Mouse (Mus musculus): Measurements from ENCODE around the gene Gp1bb. TPM values are rescaled to one million over a fixed set of nuclear protein-coding genes. Genes with fewer than 3 reads are reported as not detected.

Gp1bb gene
- polyA plus RNA-seq, 1 experiment from 2014 or later = 13.7 TPM

DNA sequence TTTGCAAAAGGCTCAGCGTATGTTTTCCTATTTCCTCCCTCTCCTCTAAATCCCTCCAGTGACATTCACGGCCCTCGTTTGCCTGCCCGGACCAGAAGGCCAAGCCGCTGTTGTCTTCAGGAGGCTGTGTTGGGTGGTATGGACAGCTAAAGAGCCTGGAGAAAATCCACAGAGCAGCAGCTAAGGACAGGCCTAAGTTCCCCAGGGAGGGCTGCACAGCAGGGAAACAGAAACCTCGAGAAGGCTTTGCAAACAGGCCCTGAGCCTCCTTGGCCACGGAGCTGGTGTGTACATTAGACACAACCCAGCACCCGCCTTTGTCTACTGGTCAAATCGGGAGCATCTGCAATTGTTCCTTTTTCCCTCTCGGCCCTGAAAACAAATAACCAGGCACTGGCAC, 36.5 kb downstream of the Gp1bb start:
- peak overlapping the region; percentile 33; the same call in 1 of the 2 replicates for H3K4me3 ChIP-seq (replicated peaks; ENCODE audit: low read length)
- DNase-seq (ENCODE audit: low spot score) (no peak), ATAC-seq (ENCODE audit: low FRiP score) (no peak)
- no peak overlapping the region for H3K27ac ChIP-seq
- H3K9ac ChIP-seq = no peak overlapping the region
- no peaks in the 10 kb centered on the region for H3K36me3 ChIP-seq (replicated peaks; ENCODE audit: control insufficient read depth, insufficient read depth)
- peaks cover 93% of the 10 kb centered on the region for H3K27me3 ChIP-seq (ENCODE audit: control insufficient read depth, insufficient read depth, low read length)
- no peaks in the 10 kb centered on the region for H3K9me3 ChIP-seq (ENCODE audit: control insufficient read depth, low read length)
- peaks cover 24% of the 10 kb centered on the region for H3K4me1 ChIP-seq (replicated peaks; ENCODE audit: control insufficient read depth, insufficient read depth, low read length)
- 4% methylated on average over 10 of the region's 10 CpGs for WGBS
- peak overlapping the region; percentile 53 for H3K4me2 ChIP-seq (replicated peaks)

DNA sequence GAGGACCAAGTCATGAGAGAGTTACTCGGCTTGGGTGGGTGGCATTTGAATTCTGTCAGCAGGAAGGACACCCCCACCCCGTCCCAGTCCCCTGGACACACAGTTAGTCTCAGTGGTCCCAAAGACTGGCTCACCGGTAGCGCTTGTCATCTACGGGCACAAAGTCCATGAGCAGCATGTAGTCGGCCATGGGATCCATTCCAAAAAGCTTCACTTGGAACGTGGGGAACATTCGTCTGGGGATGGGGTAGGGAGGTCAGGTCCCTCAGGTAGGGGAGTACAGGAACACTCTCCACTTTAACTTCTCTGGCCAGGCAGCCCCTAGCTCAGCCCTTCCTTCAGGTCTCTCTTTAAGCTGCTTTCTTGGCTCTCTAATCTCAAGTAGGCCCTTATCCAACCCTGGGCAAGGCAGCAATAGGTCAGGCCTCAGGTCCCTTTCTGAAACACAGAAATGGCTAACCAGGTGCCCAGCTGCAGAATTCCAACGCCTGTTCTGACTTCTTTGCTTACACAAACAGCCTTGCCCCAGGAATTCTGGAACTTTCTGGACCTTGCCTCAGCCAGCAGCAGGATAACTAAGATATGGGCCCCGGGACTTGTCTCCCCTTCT, 37.2 kb downstream of the Gp1bb start:
- ATAC-seq (ENCODE audit: low FRiP score) (no peak), DNase-seq (ENCODE audit: low spot score) (no peak)
- Histone ChIP-seq H3K4me2 (replicated peaks) (peak overlapping the region; percentile 53; the same call in 1 of the 2 replicates), H3K9me3 (ENCODE audit: control insufficient read depth, low read length) (no peaks in the 10 kb centered on the region), H3K4me3 (replicated peaks; ENCODE audit: low read length) (peak overlapping the region; percentile 7; the same call in 1 of the 2 replicates), H3K27me3 (ENCODE audit: control insufficient read depth, insufficient read depth, low read length) (peaks cover 93% of the 10 kb centered on the region), H3K9ac (no peak overlapping the region), H3K27ac (no peak overlapping the region), H3K36me3 (replicated peaks; ENCODE audit: control insufficient read depth, insufficient read depth) (no peaks in the 10 kb centered on the region), H3K4me1 (replicated peaks; ENCODE audit: control insufficient read depth, insufficient read depth, low read length) (peaks cover 20% of the 10 kb centered on the region)
- WGBS = 13% methylated on average over 10 of the region's 10 CpGs

DNA sequence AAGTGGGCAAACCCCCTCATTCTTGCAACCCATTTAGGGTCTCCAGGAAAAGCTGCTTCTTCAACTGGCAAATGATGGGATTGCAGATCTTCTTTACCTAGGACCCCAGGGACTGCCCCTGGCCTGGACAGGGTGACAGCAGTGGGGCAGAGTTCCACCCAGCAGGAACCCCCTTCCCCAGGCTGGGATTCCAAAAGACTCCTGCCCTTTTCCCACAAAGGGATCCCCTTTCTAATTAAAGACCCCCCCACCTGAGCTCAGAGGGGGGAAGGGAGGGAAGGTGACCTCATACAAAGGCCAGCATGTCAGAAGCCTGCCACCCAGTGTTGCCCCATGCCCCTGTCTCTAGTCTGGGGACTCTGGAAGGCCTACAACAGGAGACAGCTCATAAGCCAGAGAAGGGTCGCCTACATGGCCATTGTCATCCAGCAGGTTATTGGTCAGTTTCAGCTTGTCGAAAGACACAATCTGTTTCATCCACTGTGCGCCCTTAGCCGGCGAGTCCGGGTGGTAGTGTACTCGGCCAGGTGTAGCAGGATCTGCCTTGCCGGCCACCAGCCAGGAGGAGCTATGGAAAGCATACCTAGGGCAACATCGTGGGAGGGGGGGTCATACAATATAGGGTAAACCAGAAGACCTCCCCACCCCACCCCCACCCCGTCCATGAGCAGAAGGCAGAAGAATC, 38.4 kb downstream of the Gp1bb start:
- Histone ChIP-seq H3K36me3 (replicated peaks; ENCODE audit: control insufficient read depth, insufficient read depth) (no peaks in the 10 kb centered on the region), H3K27ac (no peak overlapping the region), H3K27me3 (ENCODE audit: control insufficient read depth, insufficient read depth, low read length) (peaks cover 91% of the 10 kb centered on the region), H3K9me3 (ENCODE audit: control insufficient read depth, low read length) (no peaks in the 10 kb centered on the region), H3K4me3 (replicated peaks; ENCODE audit: low read length) (no peak overlapping the region), H3K4me2 (replicated peaks) (no peak overlapping the region), H3K4me1 (replicated peaks; ENCODE audit: control insufficient read depth, insufficient read depth, low read length) (peaks cover 20% of the 10 kb centered on the region), H3K9ac (no peak overlapping the region)
- 10% methylated on average over 10 of the region's 10 CpGs for WGBS
- ATAC-seq (ENCODE audit: low FRiP score) (no peak), DNase-seq (ENCODE audit: low spot score) (no peak)

DNA sequence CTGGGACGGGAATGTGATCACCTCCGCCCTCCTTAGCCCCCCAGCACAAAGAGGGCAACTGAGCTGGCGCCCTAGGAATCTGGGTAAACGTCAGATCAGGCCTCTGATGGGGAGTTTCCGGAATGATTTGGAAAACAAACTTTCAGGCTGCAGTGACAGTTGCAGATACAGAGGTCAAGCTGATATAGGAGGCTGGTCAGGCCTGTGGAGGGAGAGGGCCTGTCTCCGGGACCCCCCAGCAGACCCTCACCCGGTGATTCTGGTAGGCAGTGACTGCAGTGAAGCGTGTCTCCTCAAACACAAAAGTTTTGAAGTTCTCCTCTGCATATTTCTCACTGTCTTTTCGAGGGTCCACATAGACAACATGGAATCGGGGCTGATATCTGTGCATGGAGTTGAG, 39.0 kb downstream of the Gp1bb start:
- no peak for DNase-seq (ENCODE audit: low spot score)
- Histone ChIP-seq H3K9me3 (ENCODE audit: control insufficient read depth, low read length) (no peaks in the 10 kb centered on the region), H3K4me2 (replicated peaks) (no peak overlapping the region), H3K9ac (no peak overlapping the region), H3K27me3 (ENCODE audit: control insufficient read depth, insufficient read depth, low read length) (peaks cover 85% of the 10 kb centered on the region), H3K36me3 (replicated peaks; ENCODE audit: control insufficient read depth, insufficient read depth) (no peaks in the 10 kb centered on the region), H3K4me3 (replicated peaks; ENCODE audit: low read length) (peak overlapping the region; percentile 37; the same call in 1 of the 2 replicates), H3K27ac (no peak overlapping the region), H3K4me1 (replicated peaks; ENCODE audit: control insufficient read depth, insufficient read depth, low read length) (peaks cover 20% of the 10 kb centered on the region)
- ATAC-seq (ENCODE audit: low FRiP score) = no peak
- WGBS = 10% methylated on average over 10 of the region's 10 CpGs

DNA sequence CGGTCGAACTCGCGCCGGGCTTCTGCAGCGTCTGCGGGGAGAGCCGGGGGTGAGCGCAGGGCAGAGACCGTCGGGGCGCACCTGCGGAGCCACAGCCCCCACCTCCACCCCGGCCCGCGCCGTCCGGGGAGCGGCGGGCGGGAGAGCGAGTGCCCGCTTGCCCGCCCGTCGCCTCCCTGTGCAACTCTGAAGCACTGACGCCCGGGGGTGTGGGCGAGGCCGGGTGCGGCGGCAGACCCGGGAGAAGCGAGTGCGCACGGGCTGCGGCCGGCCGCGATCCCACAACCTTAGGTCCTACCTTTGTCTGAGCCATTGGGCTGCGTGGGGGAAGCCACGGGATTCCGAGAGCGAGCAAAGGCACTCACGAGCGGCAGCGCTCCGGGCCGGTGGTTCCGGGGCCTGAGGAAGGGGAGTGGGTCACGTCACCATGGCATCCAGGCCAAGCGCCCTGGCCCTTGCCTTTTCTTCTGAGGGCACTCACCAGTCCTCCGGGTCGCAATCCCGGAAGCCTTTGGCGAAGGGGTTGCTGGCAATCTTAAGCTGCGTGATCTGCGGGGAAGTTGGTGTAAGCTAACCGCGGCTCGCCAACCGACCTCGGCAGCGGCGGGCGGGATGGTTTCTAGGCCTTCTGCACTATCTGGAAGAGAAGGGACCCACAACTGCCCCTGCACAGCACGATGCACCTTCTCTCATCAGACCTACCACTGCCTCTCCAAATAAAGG, 39.6 kb downstream of the Gp1bb start:
- WGBS = 2% methylated on average over 55 of the region's 67 CpGs
- H3K9ac ChIP-seq = peak overlapping the region; percentile 28; the same call in 1 of the 2 replicates
- no peak for ATAC-seq (ENCODE audit: low FRiP score)

DNA sequence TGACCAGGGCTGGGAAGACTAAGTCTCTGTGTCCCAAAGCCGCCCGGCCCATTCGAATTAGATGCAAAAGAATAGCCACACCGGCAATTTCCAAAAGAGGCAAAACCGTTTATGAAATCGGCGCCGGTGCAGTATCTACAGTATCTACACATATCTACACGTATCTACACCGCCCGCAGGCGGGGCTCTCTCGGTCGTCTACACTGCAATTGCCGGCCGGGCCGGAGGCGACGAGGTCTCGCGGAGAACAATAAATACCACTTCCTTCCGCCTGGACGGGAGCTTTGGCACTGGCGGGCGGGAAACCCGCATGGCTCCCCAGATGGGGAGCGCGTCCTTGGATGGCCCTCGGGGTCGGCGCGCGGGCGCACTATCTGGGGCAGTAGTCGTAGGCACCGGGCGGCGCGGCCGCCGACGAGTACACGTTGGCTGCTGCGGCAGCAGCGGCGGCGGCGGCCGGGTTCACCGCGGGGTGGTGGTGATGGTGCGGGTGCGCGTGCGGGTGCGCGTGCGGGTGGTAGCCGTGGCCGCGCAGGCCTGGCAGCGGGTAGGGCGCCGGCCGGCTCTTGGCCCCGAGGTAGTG, 40.5 kb downstream of the Gp1bb start:
- Histone ChIP-seq H3K27ac (no peak overlapping the region), H3K36me3 (replicated peaks; ENCODE audit: control insufficient read depth, insufficient read depth) (no peaks in the 10 kb centered on the region), H3K27me3 (ENCODE audit: control insufficient read depth, insufficient read depth, low read length) (peaks cover 77% of the 10 kb centered on the region), H3K4me3 (replicated peaks; ENCODE audit: low read length) (peak overlapping the region; percentile 37), H3K4me1 (replicated peaks; ENCODE audit: control insufficient read depth, insufficient read depth, low read length) (peaks cover 19% of the 10 kb centered on the region), H3K4me2 (replicated peaks) (peak overlapping the region; percentile 55), H3K9me3 (ENCODE audit: control insufficient read depth, low read length) (no peaks in the 10 kb centered on the region), H3K9ac (peak overlapping the region; percentile 28)
- no peak for DNase-seq (ENCODE audit: low spot score)
- under 1% methylated on average over 64 of the region's 66 CpGs for WGBS
- no peak; the same call in 1 of the 2 replicates for ATAC-seq (ENCODE audit: low FRiP score)

More for the DNA sequence above, 39.6 kb downstream of the Gp1bb start:
- H3K36me3 ChIP-seq (replicated peaks; ENCODE audit: control insufficient read depth, insufficient read depth) = no peaks in the 10 kb centered on the region
- H3K4me1 ChIP-seq (replicated peaks; ENCODE audit: control insufficient read depth, insufficient read depth, low read length) = peaks cover 20% of the 10 kb centered on the region
- no peak for DNase-seq (ENCODE audit: low spot score)
- H3K4me3 ChIP-seq (replicated peaks; ENCODE audit: low read length) = peak overlapping the region; percentile 37
- H3K4me2 ChIP-seq (replicated peaks) = peak overlapping the region; percentile 55
- H3K9me3 ChIP-seq (ENCODE audit: control insufficient read depth, low read length) = no peaks in the 10 kb centered on the region
- peaks cover 79% of the 10 kb centered on the region for H3K27me3 ChIP-seq (ENCODE audit: control insufficient read depth, insufficient read depth, low read length)
- H3K27ac ChIP-seq = no peak overlapping the region

DNA sequence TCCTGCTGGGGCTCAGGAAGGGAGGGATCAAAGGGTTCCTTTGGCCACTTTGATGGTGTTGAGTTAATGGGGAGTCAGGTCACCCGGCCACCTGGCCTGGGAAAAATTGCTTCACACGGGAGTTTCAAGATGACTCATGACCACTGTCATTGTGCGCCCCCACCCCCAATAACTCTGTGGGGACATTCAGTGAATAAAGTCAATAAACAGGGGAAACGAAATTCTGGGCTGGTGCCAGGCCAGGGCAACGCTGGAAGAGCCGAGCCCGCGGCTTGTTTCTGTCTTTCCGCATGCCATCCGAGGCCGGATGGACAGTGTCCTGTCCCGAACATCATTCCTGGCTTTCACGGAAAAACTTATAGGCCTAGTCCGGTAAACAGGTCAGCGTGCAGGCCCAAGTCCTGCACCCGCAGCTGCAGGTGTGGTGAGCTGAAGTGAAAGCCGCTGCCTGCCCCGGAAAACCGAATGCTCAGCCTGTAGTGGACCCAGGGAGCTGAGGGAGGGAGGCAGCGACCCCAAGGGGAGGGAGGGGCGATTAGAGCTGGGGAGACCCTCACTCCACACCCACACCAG, 41.1 kb downstream of the Gp1bb start:
- peak overlapping the region; percentile 28; the same call in 1 of the 2 replicates for H3K9ac ChIP-seq

DNA sequence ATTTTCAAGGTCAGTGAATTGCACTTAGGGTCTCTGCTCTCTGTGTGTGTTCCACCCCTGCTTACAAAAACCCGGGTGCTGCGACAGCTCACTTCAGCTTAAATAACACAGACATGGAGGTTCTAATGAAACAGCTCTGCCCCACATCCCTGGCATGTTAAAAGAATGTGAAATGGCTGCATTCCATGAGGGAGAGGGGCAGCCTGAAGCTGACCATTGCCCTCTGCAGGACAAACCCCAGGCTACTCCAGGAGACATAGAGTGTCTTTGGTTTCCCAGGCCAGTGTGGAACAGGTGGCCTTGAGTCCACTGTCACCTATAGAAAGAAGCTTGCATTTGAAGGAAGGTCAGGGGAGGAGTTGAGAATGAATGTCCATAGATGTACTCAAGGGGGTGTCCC, 41.8 kb downstream of the Gp1bb start:
- ATAC-seq (ENCODE audit: low FRiP score) (no peak), DNase-seq (ENCODE audit: low spot score) (no peak)
- Histone ChIP-seq H3K4me3 (replicated peaks; ENCODE audit: low read length) (no peak overlapping the region), H3K36me3 (replicated peaks; ENCODE audit: control insufficient read depth, insufficient read depth) (no peaks in the 10 kb centered on the region), H3K9ac (no peak overlapping the region), H3K4me2 (replicated peaks) (no peak overlapping the region), H3K4me1 (replicated peaks; ENCODE audit: control insufficient read depth, insufficient read depth, low read length) (peaks cover 13% of the 10 kb centered on the region), H3K27me3 (ENCODE audit: control insufficient read depth, insufficient read depth, low read length) (peaks cover 63% of the 10 kb centered on the region), H3K27ac (no peak overlapping the region), H3K9me3 (ENCODE audit: control insufficient read depth, low read length) (no peaks in the 10 kb centered on the region)
- 15% methylated on average over 2 of the region's 2 CpGs for WGBS

More for the DNA sequence above, 41.1 kb downstream of the Gp1bb start:
- Histone ChIP-seq H3K27ac (no peak overlapping the region), H3K4me1 (replicated peaks; ENCODE audit: control insufficient read depth, insufficient read depth, low read length) (peaks cover 13% of the 10 kb centered on the region), H3K4me3 (replicated peaks; ENCODE audit: low read length) (peak overlapping the region; percentile 37), H3K36me3 (replicated peaks; ENCODE audit: control insufficient read depth, insufficient read depth) (no peaks in the 10 kb centered on the region), H3K9me3 (ENCODE audit: control insufficient read depth, low read length) (no peaks in the 10 kb centered on the region), H3K27me3 (ENCODE audit: control insufficient read depth, insufficient read depth, low read length) (peaks cover 71% of the 10 kb centered on the region), H3K4me2 (replicated peaks) (peak overlapping the region; percentile 55)
- ATAC-seq (ENCODE audit: low FRiP score) = no peak
- WGBS = 5% methylated on average over 21 of the region's 21 CpGs
- DNase-seq (ENCODE audit: low spot score) = no peak

All from hindbrain, embryonic 14.5 days (tissue).